ENCODE assay signal across 8 mouse cellular contexts in the genomic region with DNA sequence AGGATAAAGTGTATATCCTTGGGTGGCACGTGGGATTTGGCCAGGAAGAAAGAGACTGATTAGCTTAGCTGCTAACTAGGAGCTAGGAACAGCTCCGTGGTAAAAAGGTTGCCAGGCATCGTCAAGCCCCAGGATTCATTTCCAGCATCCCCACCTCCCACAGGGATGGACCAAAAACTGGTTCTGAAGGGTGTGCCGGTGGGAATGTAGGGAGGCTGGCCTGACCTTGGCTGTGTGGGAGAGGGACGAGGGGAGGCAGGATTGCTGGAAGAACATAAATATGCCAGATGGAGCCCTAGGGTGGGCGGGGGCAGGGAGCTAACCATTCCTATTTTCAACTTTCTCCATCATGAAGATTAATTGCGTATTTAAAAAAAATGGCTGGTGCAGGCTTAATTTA. TPM values are rescaled to one million over a fixed set of nuclear protein-coding genes. Genes with fewer than 3 reads are reported as not detected.
A peak's percentile ranks its signal among the peaks of the same experiment; 100 is the strongest.
DNase-seq lines count a peak whose midpoint lies in the region; ATAC-seq and TF ChIP-seq lines count a peak whose summit lies in the region.

No protein-coding gene starts in this region.

- TF ChIP-seq CTCF in hindbrain, postnatal 0 days (IDR thresholded peaks at IDR 0.05; ENCODE audit: low read depth) = no peak

- intact Hi-C loops in left cerebral cortex, postnatal 4 days (cut with DNase I) = loop anchor here (5.0 to 10.0 kb wide), 3 partner anchors 70 to 280 kb away; a partner anchor contains a TSS
- intact Hi-C loops in left cerebral cortex, postnatal 36 days (cut with DNase I) = loop anchor here (2.0 to 5.0 kb wide), 5 partner anchors 35 to 275 kb away; a partner anchor contains a TSS

- peak overlapping the region; percentile 72; the same call in 1 of the 2 replicates for H3K9ac ChIP-seq in hindbrain, postnatal 0 days (replicated peaks; ENCODE audit: low read length)
- peak overlapping the region; percentile 8; the same call in 1 of the 2 replicates for H3K9ac ChIP-seq in neural tube, embryonic 14.5 days (replicated peaks; ENCODE audit: low read depth, low read length)

- H3K4me2 ChIP-seq in hindbrain, postnatal 0 days (ENCODE audit: low read depth, low read length) = peak overlapping the region; percentile 75
- peak overlapping the region; percentile 38 for H3K4me2 ChIP-seq in neural tube, embryonic 14.5 days (ENCODE audit: low read depth, low read length)

- ATAC-seq in hindbrain, postnatal 0 days = no peak
- no peak for ATAC-seq in neural tube, embryonic 14.5 days (ENCODE audit: low read depth)

- WGBS in hindbrain, postnatal 0 days = 27% methylated on average over 7 of the region's 7 CpGs
- WGBS in neural tube, embryonic 14.5 days = 26% methylated on average over 7 of the region's 7 CpGs

- H3K27me3 ChIP-seq in hindbrain, postnatal 0 days (ENCODE audit: insufficient read depth, low read length) = no peaks in the 10 kb centered on the region
- H3K27me3 ChIP-seq in neural tube, embryonic 14.5 days (ENCODE audit: control insufficient read depth, insufficient read depth, low read length) = no peaks in the 10 kb centered on the region

- H3K9me3 ChIP-seq in hindbrain, postnatal 0 days (ENCODE audit: low read length) = no peaks in the 10 kb centered on the region
- H3K9me3 ChIP-seq in neural tube, embryonic 14.5 days (ENCODE audit: control insufficient read depth, low read length) = no peaks in the 10 kb centered on the region

- H3K4me3 ChIP-seq in hindbrain, postnatal 0 days (ENCODE audit: low read length) = peak overlapping the region; percentile 66; the same call in 1 of the 2 replicates
- H3K4me3 ChIP-seq in neural tube, embryonic 14.5 days (ENCODE audit: low read depth, low read length) = no peak overlapping the region

- peaks cover 5% of the 10 kb centered on the region; the same call in 1 of the 2 replicates for H3K4me1 ChIP-seq in hindbrain, postnatal 0 days (ENCODE audit: insufficient read depth, low read length)
- peaks cover 16% of the 10 kb centered on the region; the same call in 1 of the 2 replicates for H3K4me1 ChIP-seq in neural tube, embryonic 14.5 days (ENCODE audit: control insufficient read depth, insufficient read depth, low read length)

- 0 out of 2 replicates have a peak overlapping the region, but pooled peaks have one; percentile 15 for H3K27ac ChIP-seq in hindbrain, postnatal 0 days
- peak overlapping the region; percentile 80 for H3K27ac ChIP-seq in neural tube, embryonic 14.5 days (ENCODE audit: low read depth, low read length)

- DNase-seq in cerebellum, adult 11-12 months = peak; percentile 24
- no peak for DNase-seq in cerebellum, postnatal 4 days (ENCODE audit: low spot score in 2 of 2)
- DNase-seq in left cerebral cortex, postnatal 4 days = peak; percentile 27
- DNase-seq in left cerebral cortex, postnatal 36 days (ENCODE audit: low spot score in 2 of 2) = no peak
- DNase-seq in hindbrain, postnatal 0 days (ENCODE audit: low spot score) = peak; percentile 21
- DNase-seq in lung, postnatal 25 days (ENCODE audit: low spot score) = no peak
- DNase-seq in spleen, postnatal 36 days (ENCODE audit: low spot score in 2 of 2) = no peak

- no peaks in the 10 kb centered on the region for H3K36me3 ChIP-seq in hindbrain, postnatal 0 days (ENCODE audit: insufficient read depth, low read length)
- H3K36me3 ChIP-seq in neural tube, embryonic 14.5 days (ENCODE audit: control insufficient read depth, insufficient read depth, low read length) = no peaks in the 10 kb centered on the region

RNA-seq across cellular contexts. Expression of a gene that starts 1.2 kb away (rescaled TPM):
- total RNA-seq in left cerebral cortex, postnatal 4 days (2021) = 10 to 100 TPM; 28.0 to 36.5 TPM
- total RNA-seq in left cerebral cortex, postnatal 36 days (2021) = 10 to 100 TPM; 25.9 to 29.8 TPM
- 17.5 and 44.2 TPM in 2 replicates for total RNA-seq in hindbrain, postnatal 0 days (2014; rRNA removed)
- 48.5 and 51.6 TPM in 2 replicates for polyA plus RNA-seq in hindbrain, postnatal 0 days (2015; fragmentation: Nextera tagmentation; extraction: Ambion mirVana)
- polyA plus RNA-seq in neural tube, embryonic 14.5 days (2014; fragmentation: Nextera tagmentation; extraction: Ambion mirVana) = 38.5 and 39.3 TPM in 2 replicates

Comparison
In these comparisons a context has a peak if more than half of its experiments do, and no peak if none do; other contexts are left out.
1. DNase-seq: peak in cerebellum, adult 11-12 months (single experiment), left cerebral cortex, postnatal 4 days (single experiment) and hindbrain, postnatal 0 days (single experiment); none in cerebellum, postnatal 4 days (0 of 2), left cerebral cortex, postnatal 36 days (0 of 2), lung, postnatal 25 days (single experiment) and spleen, postnatal 36 days (0 of 2).